Mouse (Mus musculus) urinary bladder, postnatal 25 days (tissue): ENCODE measurements around the gene Fam208a.

Experiments used
- DNase-seq: peaks from one replicate; pipeline ENCODE4 v3.0.0; 2022; ENCODE audit warnings: low spot score

Fam208a gene

DNA sequence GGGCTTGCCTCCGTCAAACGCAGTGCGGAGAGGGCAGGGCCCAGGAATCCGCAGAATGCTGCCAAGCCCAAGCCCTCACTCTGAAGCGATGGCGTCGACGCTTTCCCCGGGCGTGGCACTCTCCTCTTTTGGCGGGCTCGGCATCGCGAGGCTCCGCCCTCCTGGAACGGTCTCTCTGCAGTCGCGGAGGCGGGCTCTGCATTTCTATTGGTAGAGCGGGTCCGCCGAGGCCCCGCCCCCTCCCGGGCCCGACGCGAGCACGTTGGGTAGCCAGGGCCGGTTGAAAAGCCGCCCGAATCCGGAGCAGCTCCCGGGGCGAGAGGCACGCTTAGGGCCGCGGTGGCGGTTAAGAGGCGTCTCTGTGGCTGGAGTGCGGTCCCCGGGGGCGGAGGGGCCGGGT, at the start of gene Fam208a:
Gene Fam208a (plus strand): TSS at position 262 of the 400 bp plus-strand sequence.
- peak; percentile 92 for DNase-seq

DNA sequence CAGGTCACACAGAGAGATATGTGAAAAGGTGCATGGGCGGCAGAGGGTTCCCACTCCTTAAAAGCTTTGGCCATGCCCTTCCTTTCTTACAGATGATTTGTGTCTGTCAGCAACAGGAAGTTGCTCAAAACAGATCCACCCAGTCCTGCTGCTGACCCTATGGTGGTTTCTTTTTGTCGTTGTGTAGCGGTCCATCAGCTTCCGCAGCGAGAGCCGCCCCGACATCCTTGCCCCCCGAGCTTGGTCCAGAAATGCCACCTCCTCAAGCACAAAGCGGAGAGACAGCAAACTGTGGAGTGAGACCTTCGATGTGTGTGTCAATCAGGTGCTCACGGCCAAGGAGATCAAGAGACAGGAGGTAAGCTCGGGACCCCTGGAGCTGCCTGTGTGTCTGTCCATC, 49.2 kb upstream of the Fam208a start:
- DNase-seq: no peak

DNA sequence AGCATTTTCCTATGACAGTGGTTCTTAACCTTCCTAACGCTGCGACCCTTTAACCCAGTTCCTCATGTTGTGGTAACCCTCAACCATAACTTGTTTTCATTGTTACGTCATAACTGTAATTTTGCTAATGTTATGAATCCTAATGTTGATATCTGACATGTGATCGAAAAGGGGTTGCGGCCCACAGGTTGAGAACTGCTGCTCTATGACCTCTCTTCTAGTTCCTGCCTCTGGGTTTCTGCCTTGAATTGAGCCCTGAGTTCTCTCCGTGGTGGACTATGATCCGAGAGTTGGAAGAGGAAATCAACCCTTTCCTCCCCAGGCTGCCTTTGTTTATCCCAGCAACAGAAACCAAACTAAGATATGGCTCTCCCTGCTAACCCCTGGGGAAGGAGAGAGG, 47.2 kb upstream of the Fam208a start:
- DNase-seq: no peak

DNA sequence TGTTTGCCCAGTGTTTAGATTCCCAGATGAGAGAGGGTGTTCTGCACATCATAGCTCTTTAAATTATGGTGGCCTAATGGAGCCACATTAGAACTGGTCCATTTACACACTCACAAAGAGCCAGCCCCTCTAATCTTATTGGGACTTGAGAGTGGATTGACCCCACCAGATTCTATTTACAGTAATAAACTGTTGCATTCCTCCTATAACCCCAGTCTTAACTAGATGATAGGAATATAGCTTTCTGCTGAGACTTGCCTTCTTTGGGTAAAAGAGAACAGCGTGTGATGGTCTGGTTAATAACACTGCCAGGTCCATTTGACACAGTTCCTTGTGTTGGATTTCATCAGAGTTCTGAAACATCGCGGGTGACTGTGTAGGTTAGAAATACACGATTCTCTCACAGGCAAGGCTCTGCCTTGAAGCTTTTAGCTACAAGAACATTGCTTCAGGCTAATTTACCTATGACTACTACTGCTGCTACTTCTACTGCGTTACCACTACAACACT, 45.3 kb upstream of the Fam208a start:
- no peak for DNase-seq

GRCm38 (mm10) chr14:27384143-27384542, 44.5 kb upstream of the Fam208a start:
- DNase-seq: no peak

DNA sequence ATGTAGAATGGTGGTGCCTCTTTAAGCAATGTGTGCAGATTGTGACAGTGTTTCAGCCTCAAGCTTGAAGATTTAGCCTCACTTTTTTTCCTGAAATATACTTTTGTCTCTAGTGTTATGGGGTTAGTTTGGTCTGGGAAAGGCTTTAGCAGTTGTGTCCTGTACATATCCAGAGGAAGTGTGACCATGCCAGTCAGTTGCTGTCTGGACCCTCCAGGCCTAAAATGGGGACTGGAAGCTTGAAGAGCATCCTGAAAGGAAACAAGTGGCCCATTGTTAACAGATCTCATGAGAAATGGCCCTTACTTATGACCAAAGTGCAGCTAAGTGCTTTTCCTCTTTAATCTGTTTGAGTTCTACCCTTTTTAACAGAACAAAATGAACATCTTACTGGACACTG, 40.0 kb upstream of the Fam208a start:
- no peak for DNase-seq

DNA sequence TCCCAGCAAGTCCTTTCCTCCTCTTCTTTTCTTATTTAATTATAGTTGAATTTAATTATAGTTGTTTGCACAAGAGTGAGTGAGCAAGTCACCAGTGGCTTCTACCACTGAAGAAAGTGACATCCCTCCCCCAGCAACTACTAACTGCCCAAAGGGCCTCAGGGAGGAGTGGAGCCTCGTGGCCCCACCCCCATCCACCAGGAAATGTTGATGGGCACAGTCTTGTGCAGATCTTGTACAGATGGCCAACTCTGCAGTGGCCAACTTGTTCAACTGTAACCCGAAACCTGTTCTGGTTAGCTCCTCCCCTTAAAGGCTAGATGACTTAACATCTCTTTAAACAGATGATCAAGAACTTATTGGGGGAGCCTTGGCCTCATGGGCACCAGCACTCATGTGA, 38.9 kb upstream of the Fam208a start:
- no peak for DNase-seq

- no peak for DNase-seq
Observed at GRCm38 (mm10) chr14:27390663-27391062, 38.0 kb upstream of the Fam208a start.

- no peak for DNase-seq
Observed at GRCm38 (mm10) chr14:27391776-27392308, 36.8 kb upstream of the Fam208a start.

DNA sequence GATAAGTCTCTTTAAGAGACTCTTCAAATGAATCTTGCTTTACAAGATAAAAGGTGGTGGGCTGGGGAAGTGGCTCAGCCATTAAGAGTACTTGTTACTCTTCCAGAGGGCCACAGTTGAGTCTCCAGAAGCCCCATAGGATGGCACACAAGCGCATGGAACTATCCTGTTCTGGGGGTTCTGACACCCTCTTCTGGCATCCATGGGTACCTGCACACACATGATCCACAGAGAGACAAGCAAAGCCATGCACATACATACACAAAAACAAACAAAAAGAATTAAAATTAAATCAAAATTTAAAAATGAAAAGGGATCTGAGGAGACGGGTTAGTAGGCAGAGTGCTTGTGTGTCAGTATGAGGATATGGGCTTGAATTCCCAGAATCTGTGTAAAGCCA, 36.0 kb upstream of the Fam208a start:
- no peak for DNase-seq

DNA sequence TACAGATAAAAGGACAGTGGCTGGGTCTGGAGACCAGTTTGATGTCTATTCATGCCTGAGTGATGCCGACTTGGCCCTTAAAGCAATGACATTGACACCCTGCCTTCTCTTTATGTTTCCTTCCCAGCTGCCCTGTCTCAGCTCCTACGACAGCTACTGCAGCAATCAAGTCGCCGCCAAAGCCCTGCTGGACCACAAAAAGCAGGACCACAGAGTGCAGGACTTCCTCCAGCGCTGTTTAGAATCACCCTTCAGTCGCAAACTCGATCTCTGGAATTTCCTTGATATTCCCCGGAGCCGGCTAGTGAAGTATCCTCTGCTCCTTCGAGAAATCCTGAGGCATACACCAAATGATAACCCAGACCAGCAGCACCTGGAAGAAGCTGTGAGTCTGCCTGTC, 34.8 kb upstream of the Fam208a start:
- DNase-seq: no peak

- DNase-seq: peak; percentile 35
Observed at GRCm38 (mm10) chr14:27396424-27396823, 32.2 kb upstream of the Fam208a start.

- DNase-seq: no peak
Observed at GRCm38 (mm10) chr14:27397526-27397925, 31.1 kb upstream of the Fam208a start.

- no peak for DNase-seq
Observed at GRCm38 (mm10) chr14:27400495-27400894, 28.1 kb upstream of the Fam208a start.

- no peak for DNase-seq
Observed at GRCm38 (mm10) chr14:27401717-27402278, 26.8 kb upstream of the Fam208a start.

- DNase-seq: no peak
Observed at GRCm38 (mm10) chr14:27402332-27403250, 26.0 kb upstream of the Fam208a start.

DNA sequence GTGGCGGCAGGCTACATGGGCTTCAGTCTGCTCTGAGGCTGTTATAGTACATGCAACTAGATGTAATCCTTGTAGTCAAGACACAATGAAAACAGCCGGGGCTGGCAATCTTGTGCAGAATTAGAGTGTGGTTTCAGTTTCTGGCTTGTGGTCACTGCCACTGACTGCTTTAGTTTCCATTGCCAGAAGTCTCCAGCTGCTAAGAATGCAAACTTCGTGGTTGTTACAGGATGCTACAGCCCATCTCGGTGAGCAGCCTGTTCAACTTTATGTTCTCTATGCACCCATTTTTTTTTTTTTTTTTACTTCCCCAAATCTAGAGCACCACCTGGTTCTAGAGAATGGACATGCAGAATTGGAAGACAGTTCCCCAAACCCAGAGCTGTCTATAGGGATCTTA, 23.2 kb upstream of the Fam208a start:
- no peak for DNase-seq

DNA sequence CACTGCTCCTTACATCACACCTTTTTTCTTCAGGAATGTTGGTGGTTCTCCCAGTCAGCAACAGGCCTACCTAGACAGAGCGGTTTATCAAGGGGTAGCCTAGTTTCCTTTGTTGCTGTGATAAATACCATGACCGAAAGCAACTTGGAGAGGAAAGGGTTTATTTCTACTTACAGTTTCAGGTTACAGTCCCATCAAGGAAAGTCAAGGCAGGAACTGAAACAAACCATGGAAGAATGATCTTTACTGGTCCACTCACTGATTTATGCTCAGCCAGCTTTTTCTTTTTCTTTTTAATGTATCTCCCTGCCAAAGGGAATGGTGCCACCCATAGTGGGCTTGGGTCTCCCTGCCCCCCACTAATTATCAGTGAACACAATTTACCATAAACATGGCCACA, 22.7 kb upstream of the Fam208a start:
- DNase-seq: no peak

DNA sequence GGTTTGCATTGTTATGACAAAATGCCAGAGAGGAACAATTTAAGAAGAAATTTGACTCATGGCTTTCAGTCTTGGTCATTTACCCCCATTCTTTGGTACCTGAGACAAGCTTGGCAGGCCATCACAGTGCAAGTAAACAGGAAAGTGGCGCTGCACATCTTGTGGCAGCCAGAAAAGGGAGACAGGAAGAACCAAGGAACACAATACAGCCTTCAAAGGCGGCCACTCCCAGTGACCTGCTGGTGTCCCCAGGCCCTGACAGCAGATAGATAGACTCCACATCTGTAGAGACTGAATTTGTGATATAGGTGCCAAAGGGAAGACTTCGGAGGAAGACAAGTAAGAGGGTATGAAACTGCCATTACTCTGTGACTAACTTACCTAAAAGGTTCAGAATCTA, 20.4 kb upstream of the Fam208a start:
- DNase-seq: no peak

- no peak for DNase-seq
Observed at GRCm38 (mm10) chr14:27409662-27410061, 19.0 kb upstream of the Fam208a start.

DNA sequence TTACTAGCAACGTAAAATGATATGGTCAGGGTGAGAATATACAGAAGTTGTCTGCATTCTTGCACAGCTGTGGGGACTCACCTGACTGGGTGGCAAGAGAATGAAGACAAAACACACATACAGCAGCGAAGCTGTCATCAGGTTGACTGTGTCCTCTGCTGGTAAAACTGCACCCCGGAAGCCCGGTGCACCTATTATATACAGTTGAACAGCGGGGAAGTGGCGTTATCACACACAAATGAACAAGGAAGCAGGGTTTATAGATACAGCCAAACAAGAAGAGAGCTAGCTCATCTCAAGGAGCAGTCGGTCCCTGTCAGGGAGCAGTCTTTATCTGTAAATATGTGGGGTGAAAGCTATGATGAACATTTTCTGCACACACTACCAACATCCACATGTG, 17.1 kb upstream of the Fam208a start:
- DNase-seq: no peak

DNA sequence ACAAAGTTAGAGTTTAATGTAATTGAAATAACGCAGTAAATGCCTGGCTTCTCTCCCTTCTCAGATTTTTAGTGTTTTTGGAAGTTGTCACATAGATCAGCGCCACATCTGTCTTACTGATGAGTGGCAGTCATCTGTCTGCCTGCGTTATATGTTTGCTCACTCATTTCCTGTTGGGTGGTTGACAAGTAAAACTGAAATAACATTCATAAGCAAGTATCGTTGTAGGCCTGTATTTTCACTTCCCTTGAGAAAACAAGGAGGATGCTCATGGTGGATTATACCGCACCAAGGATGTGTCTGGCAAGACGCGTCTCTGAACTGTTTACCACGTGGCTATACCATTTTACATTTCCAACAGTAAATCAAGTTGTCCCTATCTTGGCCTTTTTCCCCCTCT, 15.9 kb upstream of the Fam208a start:
- DNase-seq: no peak

DNA sequence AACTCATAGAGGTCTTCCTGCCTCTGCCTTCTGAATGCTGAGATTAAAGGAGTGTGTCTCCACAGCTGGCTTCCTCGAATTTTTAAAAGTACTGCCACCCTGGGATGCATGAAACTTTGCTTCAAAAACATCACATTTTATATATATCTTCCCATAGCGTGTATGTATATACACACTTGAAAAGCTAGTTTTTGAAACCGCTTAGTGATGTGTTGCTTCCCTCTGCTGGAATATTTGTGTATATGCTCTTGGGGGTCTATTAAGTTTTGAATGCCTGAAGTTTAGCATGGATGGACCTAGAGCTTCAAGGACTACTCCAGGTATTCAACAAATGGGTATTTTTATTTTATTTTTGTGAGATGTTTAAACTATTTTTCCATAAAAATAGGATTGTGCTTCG, 14.7 kb upstream of the Fam208a start:
- DNase-seq: no peak
